Mouse (Mus musculus) small intestine, adult 2 months (tissue): ENCODE measurements around the gene Mgarp. TPM values are rescaled to one million over a fixed set of nuclear protein-coding genes. Genes with fewer than 3 reads are reported as not detected.

Experiments used
- H3K27ac ChIP-seq: fragments of 200-500 bp; 2 replicates; pipeline ENCODE4 v1.5.1; 2012; ENCODE audit warnings: low read depth, low read length, control low read depth, inconsistent platforms; ENCODE audit not compliant: insufficient read depth
- H3K27me3 ChIP-seq: fragments of 200-500 bp; 2 replicates; pipeline ENCODE4 v1.6.1; 2012; ENCODE audit warnings: mild to moderate bottlenecking, moderate library complexity, low read length, inconsistent platforms; ENCODE audit not compliant: control insufficient read depth, insufficient read depth
- H3K36me3 ChIP-seq: fragments of 200-500 bp; 2 replicates; pipeline ENCODE4 v1.6.1; 2012; ENCODE audit warnings: mild to moderate bottlenecking, low read length, control low read depth, inconsistent platforms; ENCODE audit not compliant: control insufficient read depth, insufficient read depth
- H3K4me1 ChIP-seq: fragments of 200-500 bp; 2 replicates; pipeline ENCODE4 v1.6.1; 2012; ENCODE audit warnings: low read length, inconsistent platforms, mixed read lengths; ENCODE audit not compliant: control insufficient read depth, insufficient read depth, insufficient read length
- H3K4me3 ChIP-seq: fragments of 200-500 bp; 2 replicates; pipeline ENCODE4 v1.5.1; 2012; ENCODE audit warnings: low read depth, mild to moderate bottlenecking, control low read depth, inconsistent platforms, low read length, moderate library complexity
- CTCF ChIP-seq: fragments of 200-500 bp; IDR thresholded peaks from 2 replicates; pipeline ENCODE4 v1.5.1; 2012; ENCODE audit warnings: low read depth, mild to moderate bottlenecking, control low read depth, inconsistent platforms, low read length, moderate library complexity, mixed read lengths; ENCODE audit not compliant: insufficient replicate concordance, insufficient read length; ENCODE audit errors: extremely low read depth
- POLR2A ChIP-seq: fragments of 200-500 bp; IDR thresholded peaks from 2 replicates; pipeline ENCODE4 v1.6.1; 2012; ENCODE audit warnings: low read depth, mild to moderate bottlenecking, control low read depth, inconsistent platforms, low read length, moderate library complexity
- WGBS: fragments of 180-500 bp; shearing (Covaris S2); methylation state at CpG from one replicate; pipeline ENCODE4 v1.1.7; 2018; 5-methylcytosine and 5-hydroxymethylcytosine counted together
- polyA plus RNA-seq: library from polyadenylated mRNA; depleted of rRNA; stranded (reverse); fragments of >200 nt; gene quantifications from 2 replicates; pipeline ENCODE4 v1.2.3, GENCODE M21; 2012

Mgarp gene
- polyA plus RNA-seq, 1 experiment: 0.37 TPM

DNA sequence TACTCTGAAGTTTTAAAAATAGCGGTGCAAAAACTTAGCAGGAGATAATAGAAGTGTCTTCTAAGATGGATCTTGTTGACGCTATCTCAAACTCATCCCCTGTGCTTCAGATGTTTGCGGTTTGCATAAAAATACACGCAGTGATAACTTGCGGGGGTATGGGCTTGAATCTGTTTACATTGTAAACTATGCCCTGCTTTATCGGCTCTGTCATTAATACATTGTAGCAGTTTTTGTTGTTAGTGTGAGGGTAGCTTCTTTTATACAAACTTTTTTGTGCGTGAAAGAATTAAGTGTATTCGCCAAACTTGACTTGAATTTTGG lies 20.6 kb upstream of the Mgarp start:
- Histone ChIP-seq H3K27me3 (no peaks in the 10 kb centered on the region), H3K36me3 (no peaks in the 10 kb centered on the region), H3K4me1 (peaks cover 7% of the 10 kb centered on the region; the same call in 1 of the 2 replicates), H3K4me3 (peak overlapping the region; percentile 88), H3K27ac (peak overlapping the region; percentile 84)
- WGBS: 5% methylated on average over 8 of the region's 8 CpGs
- TF ChIP-seq CTCF (no peak), POLR2A (no peak)

DNA sequence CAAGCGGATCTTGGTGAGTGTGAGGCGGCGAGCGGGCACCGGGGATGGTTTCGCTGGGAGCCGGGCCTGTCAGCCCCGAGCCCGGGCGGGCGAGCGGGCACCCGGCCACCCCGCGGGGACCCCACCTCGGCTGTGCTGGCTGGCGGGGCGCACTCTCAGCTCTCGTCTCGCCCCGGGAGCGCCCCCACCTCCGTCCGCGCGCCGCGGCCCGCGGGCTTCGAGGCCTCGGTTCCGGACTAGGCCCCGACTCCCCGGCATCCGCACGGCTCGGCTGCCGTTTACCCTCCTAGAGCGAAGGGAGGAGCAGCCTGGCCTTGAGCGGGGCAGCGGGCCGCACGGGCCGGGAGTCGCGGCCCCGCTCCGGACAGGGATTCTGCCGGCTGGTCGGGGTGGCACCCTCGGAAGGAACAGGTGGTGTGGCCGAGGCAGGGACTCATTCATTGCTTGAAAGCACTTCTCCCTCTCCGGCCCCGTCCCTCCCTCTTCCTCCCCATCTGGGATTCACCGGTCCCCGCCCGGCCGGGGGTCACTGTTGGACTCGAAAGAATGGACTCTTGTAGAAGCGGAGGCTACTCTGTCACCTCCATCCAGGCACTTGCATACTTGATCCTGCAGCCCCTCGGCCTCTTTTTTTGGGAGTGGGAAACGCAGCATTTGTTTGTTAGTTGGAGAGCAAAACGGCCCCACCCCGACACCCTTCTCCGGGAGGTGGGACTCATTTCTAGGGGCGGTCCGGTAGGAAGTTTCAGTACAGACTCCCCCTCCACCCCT lies 20.0 kb upstream of the Mgarp start:
- WGBS: under 1% methylated on average over 68 of the region's 68 CpGs
- Histone ChIP-seq H3K27ac (peak overlapping the region; percentile 84), H3K27me3 (no peaks in the 10 kb centered on the region), H3K4me3 (peak overlapping the region; percentile 88), H3K4me1 (peaks cover 7% of the 10 kb centered on the region; the same call in 1 of the 2 replicates), H3K36me3 (no peaks in the 10 kb centered on the region)
- TF ChIP-seq CTCF (no peak), POLR2A (no peak)

DNA sequence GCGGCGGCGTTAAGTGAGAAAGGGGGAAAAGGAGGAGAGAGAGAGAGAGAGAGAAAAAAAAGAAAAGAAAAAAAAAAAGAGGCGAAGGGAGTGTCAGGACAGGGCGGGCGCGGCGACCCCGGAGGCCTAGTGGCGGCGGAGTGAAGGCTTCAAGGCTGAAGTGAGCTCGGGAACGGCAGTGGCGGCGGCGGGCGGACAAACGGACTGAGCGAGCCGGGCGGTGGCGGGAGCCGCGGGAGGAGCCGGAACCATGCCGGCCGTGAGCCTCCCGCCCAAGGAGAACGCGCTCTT lies 19.5 kb upstream of the Mgarp start:
- Histone ChIP-seq H3K4me3 (peak overlapping the region; percentile 88), H3K27ac (peak overlapping the region; percentile 84), H3K4me1 (peaks cover 7% of the 10 kb centered on the region; the same call in 1 of the 2 replicates), H3K36me3 (no peaks in the 10 kb centered on the region), H3K27me3 (no peaks in the 10 kb centered on the region)
- 2% methylated on average over 26 of the region's 30 CpGs for WGBS
- 0 out of 2 replicates have a peak, but pooled peaks have one; percentile 3 for TF ChIP-seq POLR2A
- peak; percentile 19; the same call in 1 of the 2 replicates for TF ChIP-seq CTCF

DNA sequence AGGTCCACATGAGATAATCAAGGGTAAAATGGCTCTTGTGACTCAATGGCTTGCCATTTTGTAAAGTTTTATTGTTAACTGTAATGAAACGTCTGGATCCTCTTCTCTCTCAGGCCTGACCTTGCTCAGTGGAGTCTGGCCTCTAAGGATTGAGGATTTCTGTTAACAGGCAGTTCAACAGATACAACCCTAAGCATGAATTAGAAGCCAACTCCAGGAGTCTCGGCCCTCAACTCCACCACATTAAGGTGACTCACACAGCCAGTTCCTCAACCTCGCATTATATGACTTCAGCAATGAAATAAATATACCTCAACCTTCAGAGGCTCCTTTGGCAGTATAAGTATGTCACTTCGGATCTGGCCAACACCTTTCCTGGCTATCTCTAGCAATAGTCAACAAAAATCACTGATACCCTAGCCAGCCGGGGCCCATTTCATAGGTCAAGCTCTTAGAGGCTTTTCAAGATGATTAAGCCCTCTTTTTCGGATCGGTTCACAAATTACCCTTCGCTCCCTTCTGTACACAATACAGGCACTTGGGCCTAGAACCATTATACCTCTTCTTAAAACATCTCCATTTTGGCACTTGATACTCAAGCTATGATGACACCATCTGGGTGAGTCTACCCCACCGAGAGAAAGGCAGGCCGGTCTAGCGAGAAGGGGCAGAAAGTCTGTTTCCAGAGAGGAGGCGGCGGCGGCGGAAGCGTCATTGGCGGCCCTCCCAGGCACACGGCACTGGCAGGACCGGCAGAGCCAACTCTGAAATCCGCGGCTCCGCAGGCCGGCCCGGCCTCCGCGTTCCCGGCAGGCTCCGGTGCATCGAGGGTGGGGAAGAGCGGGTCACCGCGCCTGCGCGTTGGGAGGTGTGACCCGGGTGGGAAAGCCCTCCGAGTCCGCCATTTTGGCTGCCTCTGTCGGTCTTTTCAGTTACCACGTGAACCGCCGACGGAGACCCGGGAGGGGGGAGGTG lies 18.8 kb upstream of the Mgarp start, which contains the start of gene Naa15:
Gene Naa15 (plus strand): TSS at position 51 of the 975 bp plus-strand sequence.
- TF ChIP-seq POLR2A: peak; percentile 47
- TF ChIP-seq CTCF: no peak
- H3K4me3 ChIP-seq: peak within 1 kb of the TSS; percentile 88
- peaks cover 7% of the 10 kb centered on the region; the same call in 1 of the 2 replicates for H3K4me1 ChIP-seq
- 2% methylated on average over 43 of the region's 43 CpGs for WGBS
- no peaks in the 10 kb centered on the region for H3K36me3 ChIP-seq
- no peaks in the 10 kb centered on the region for H3K27me3 ChIP-seq
- H3K27ac ChIP-seq: peak within 1 kb of the TSS; percentile 89

DNA sequence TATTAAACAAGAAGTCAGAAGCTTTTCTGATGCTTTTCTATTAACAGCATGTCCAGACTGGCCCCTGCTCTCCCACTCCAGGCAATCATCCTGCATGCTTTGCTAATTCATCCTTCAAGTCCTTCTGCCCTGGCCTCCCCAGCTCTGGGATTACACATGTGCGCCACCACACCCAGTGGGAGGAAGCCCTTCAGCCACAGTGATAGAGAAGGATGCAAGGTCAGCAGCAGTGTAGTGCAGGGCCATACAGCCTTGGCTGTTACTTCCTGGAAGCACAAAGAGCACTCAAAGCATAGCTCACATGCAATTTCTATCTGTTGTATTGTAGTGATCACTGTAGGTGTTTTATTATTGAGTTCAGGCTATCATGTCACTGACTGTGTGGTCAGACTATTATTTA lies 16.7 kb upstream of the Mgarp start:
- H3K36me3 ChIP-seq: no peaks in the 10 kb centered on the region
- peaks cover 3% of the 10 kb centered on the region; the same call in 1 of the 2 replicates for H3K4me1 ChIP-seq
- no peak overlapping the region; the same call in 1 of the 2 replicates for H3K27ac ChIP-seq
- no peaks in the 10 kb centered on the region for H3K27me3 ChIP-seq
- H3K4me3 ChIP-seq: no peak overlapping the region
- no peak for TF ChIP-seq CTCF
- no peak for TF ChIP-seq POLR2A
- WGBS: 54% methylated on average over 1 of the region's 1 CpGs

DNA sequence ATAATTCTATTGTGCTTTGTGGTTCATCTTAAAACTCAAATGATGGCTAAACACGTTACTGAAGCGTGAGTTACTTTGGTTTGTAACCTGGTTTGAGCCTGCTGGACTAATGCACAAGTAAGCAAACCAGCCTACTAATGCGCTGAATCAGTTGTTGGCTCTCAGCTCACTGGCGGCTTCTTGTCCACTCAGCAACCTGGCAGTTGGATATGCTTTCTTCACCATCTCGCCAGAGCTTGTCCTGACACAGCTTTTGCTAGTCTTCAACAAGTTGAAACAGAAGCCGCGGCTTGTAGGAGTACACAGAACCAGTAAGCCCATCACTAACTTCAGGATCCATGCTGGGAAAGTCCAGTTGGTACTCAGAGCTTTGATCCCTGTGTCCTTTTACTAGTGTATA lies 15.9 kb upstream of the Mgarp start:
- Histone ChIP-seq H3K27me3 (no peaks in the 10 kb centered on the region), H3K4me3 (no peak overlapping the region), H3K4me1 (peaks cover 3% of the 10 kb centered on the region; the same call in 1 of the 2 replicates), H3K27ac (no peak overlapping the region), H3K36me3 (no peaks in the 10 kb centered on the region)
- WGBS: 93% methylated on average over 7 of the region's 7 CpGs
- no peak for TF ChIP-seq CTCF

DNA sequence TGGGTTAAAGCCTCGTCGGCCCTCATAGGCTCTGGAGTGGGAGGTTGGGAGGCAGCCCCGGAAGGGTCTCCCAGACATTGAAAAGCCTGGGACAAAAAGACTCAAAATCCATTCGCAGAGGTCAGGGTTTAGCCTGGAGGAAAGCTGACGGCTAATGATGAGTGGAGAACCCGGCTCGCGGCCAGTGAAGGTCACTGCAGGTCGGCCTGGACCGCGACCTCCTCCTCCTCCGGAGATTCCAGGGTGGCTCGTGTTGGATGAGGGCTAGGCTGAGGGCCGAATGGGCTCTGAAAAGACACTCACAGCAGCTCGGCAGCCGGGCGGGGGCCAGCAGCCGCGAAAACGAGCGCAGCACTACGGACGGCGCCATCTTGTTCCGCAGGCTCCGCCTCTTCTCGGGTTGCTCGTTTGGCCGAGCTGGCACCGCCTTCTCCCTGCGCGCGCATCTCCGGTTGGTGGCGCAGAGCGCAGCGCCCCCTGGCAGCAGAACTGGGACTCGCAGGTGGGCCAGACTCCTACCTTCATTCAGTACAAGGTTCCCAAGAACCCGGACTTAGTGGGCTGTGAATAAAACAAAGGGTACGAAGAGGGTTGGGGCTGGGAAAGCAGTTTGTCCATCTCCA lies 12.1 kb upstream of the Mgarp start, which contains the start of gene Ndufc1:
Gene Ndufc1 (minus strand): TSS at position 428 of the 623 bp plus-strand sequence.
- TF ChIP-seq POLR2A: peak; percentile 87
- peak; percentile 98 for TF ChIP-seq CTCF
- Histone ChIP-seq H3K4me3 (peak within 1 kb of the TSS; percentile 94), H3K27me3 (no peaks in the 10 kb centered on the region), H3K36me3 (peaks cover 17% of the 10 kb centered on the region), H3K4me1 (no peaks in the 10 kb centered on the region), H3K27ac (peak within 1 kb of the TSS; percentile 65)
- under 1% methylated on average over 40 of the region's 40 CpGs for WGBS
